Mouse (Mus musculus): ENCODE measurements around the gene Insrr. TPM values are rescaled to one million over a fixed set of nuclear protein-coding genes. Genes with fewer than 3 reads are reported as not detected.

Gene Insrr
- total RNA-seq (2022), result 1 to 10 TPM in 2 of 4 experiments, under 1 TPM in 2; 0.66 to 1.6 (median 1.1) TPM

- DNase-seq (ENCODE audit: low spot score in 2 of 2), result no peak
These were observed at the start of gene Insrr for GRCm38 (mm10) chr3:87796736-87797334. Gene Insrr (plus strand): TSS chr3:87796951.

GRCm38 (mm10) chr3:87748431-87748830 is 48.3 kb upstream of the Insrr start, which contains the start of gene Lrrc71:
Gene Lrrc71 (minus strand): TSS chr3:87748625.
- DNase-seq (ENCODE audit: low spot score in 2 of 2), result no peak

GRCm38 (mm10) chr3:87749036-87749435 is 47.7 kb upstream of the Insrr start:
- DNase-seq (ENCODE audit: low spot score in 2 of 2), result no peak

GRCm38 (mm10) chr3:87749977-87750376 is 46.8 kb upstream of the Insrr start:
- no peak for DNase-seq (ENCODE audit: low spot score in 2 of 2)

- DNase-seq (ENCODE audit: low spot score in 2 of 2), result no peak
These were observed 44.2 kb upstream of the Insrr start for GRCm38 (mm10) chr3:87752567-87752966.

- DNase-seq (ENCODE audit: low spot score in 2 of 2), result no peak
These were observed 42.9 kb upstream of the Insrr start for GRCm38 (mm10) chr3:87753829-87754228.

- peak; percentile 34 to 87 for DNase-seq (ENCODE audit: low spot score in 2 of 2)
These were observed 40.8 kb upstream of the Insrr start for GRCm38 (mm10) chr3:87755964-87756363.

- DNase-seq (ENCODE audit: low spot score in 2 of 2), result no peak
These were observed 40.3 kb upstream of the Insrr start for GRCm38 (mm10) chr3:87756488-87756887.

GRCm38 (mm10) chr3:87758641-87759040 is 38.1 kb upstream of the Insrr start:
- no peak for DNase-seq (ENCODE audit: low spot score in 2 of 2)

- no peak for DNase-seq (ENCODE audit: low spot score in 2 of 2)
These were observed 35.1 kb upstream of the Insrr start for GRCm38 (mm10) chr3:87761408-87762375.

- DNase-seq (ENCODE audit: low spot score in 2 of 2), result no peak
These were observed 33.5 kb upstream of the Insrr start for GRCm38 (mm10) chr3:87763202-87763601.

- peak; percentile 45 to 70 for DNase-seq (ENCODE audit: low spot score in 2 of 2)
These were observed 33.0 kb upstream of the Insrr start for GRCm38 (mm10) chr3:87763683-87764289.

GRCm38 (mm10) chr3:87764506-87764905 is 32.2 kb upstream of the Insrr start:
- no peak for DNase-seq (ENCODE audit: low spot score in 2 of 2)

GRCm38 (mm10) chr3:87765091-87765490 is 31.7 kb upstream of the Insrr start:
- DNase-seq (ENCODE audit: low spot score in 2 of 2), result no peak

- DNase-seq (ENCODE audit: low spot score in 2 of 2), result no peak
These were observed 31.0 kb upstream of the Insrr start for GRCm38 (mm10) chr3:87765631-87766283.

GRCm38 (mm10) chr3:87766284-87766667 is 30.5 kb upstream of the Insrr start:
- no peak for DNase-seq (ENCODE audit: low spot score in 2 of 2)

GRCm38 (mm10) chr3:87767764-87768163 is 29.0 kb upstream of the Insrr start:
- DNase-seq (ENCODE audit: low spot score in 2 of 2), result no peak

- DNase-seq (ENCODE audit: low spot score in 2 of 2), result no peak
These were observed 28.3 kb upstream of the Insrr start for GRCm38 (mm10) chr3:87768431-87768830.

- DNase-seq (ENCODE audit: low spot score in 2 of 2), result no peak
These were observed 27.9 kb upstream of the Insrr start for GRCm38 (mm10) chr3:87768844-87769243.

- DNase-seq (ENCODE audit: low spot score in 2 of 2), result no peak
These were observed 27.2 kb upstream of the Insrr start for GRCm38 (mm10) chr3:87769506-87769905.

- no peak for DNase-seq (ENCODE audit: low spot score in 2 of 2)
These were observed 26.5 kb upstream of the Insrr start for GRCm38 (mm10) chr3:87770280-87770679.

- no peak for DNase-seq (ENCODE audit: low spot score in 2 of 2)
These were observed 25.7 kb upstream of the Insrr start for GRCm38 (mm10) chr3:87771088-87771487.

All from left cerebral cortex, adult 8-10 months (tissue).